Mouse (Mus musculus) liver, embryonic 14.5 days (tissue): ENCODE data around the gene Clic1.

ENCODE experiments used
- CTCF ChIP-seq: IDR thresholded peaks from 2 replicates; pipeline ENCODE4 v1.5.1; 2016; ENCODE audit warnings: antibody characterized with exemption, low read depth, control low read depth
- EP300 ChIP-seq: IDR thresholded peaks from 2 replicates; pipeline ENCODE4 v1.6.1; 2016; ENCODE audit warnings: antibody characterized with exemption, low read depth

DNA sequence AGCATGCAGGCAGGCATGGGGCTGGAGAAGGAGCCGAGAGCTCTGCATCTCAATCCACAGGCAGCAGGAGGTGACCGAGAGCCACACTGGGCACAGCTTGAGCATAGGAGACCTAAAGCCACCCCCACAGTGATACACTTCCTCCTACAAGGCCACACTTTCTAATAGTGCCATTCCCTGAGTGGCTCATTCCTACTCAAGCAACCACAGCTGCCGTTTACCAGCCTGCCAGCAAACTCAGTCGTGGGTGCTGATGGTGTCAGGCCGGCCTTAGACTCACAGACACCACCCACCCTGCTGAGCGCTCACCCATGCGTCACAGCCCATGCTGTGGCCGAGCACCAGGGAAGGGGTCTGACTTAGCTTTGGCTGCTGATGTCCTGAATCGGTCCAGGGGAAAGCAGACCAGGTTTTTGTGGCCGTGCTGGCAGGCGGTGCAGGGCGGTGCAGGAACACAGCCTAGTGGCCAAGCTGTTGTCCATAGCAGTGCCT is 47.4 kb downstream of the Clic1 start:
- TF ChIP-seq EP300 (no peak), CTCF (no peak)
